18 mouse cellular contexts compared by ENCODE assay signal in genomic region chr19:24937084-24937483, GRCm38 (mm10). TPM values are rescaled to one million over a fixed set of nuclear protein-coding genes. Genes with fewer than 3 reads are reported as not detected.
DNase-seq lines count a peak whose midpoint lies in the region; ATAC-seq and TF ChIP-seq lines count a peak whose summit lies in the region.
"Had no signal": no experiment of that assay in that cellular context is flagged by ENCODE, and none has a peak within 500 bp of the region (broad histone marks: within the 10 kb centered on the region; RNA-seq: fewer than 3 reads in every experiment).

No protein-coding gene starts in this region.

- no peaks in the 10 kb centered on the region for H3K9me3 ChIP-seq in heart, embryonic 10.5 days
- H3K9me3 ChIP-seq: embryonic facial prominence, embryonic 12.5 days had no signal

- H3K27me3 ChIP-seq in heart, embryonic 10.5 days (ENCODE audit: insufficient read depth, poor library complexity, severe bottlenecking) = no peaks in the 10 kb centered on the region
- H3K27me3 ChIP-seq in myocyte (ENCODE audit: control insufficient read depth, insufficient read depth, insufficient read length) = no peaks in the 10 kb centered on the region
- H3K27me3 ChIP-seq: embryonic facial prominence, embryonic 12.5 days had no signal

- TF ChIP-seq POLR2A in myocyte (IDR thresholded peaks at IDR 0.05; ENCODE audit: insufficient read length, low read depth) = no peak

- H3K4me1 ChIP-seq in heart, embryonic 10.5 days = no peaks in the 10 kb centered on the region; the same call in 1 of the 2 replicates
- H3K4me1 ChIP-seq: embryonic facial prominence, embryonic 12.5 days had no signal

- no peak overlapping the region for H3ac ChIP-seq in myocyte (ENCODE audit: control insufficient read depth, insufficient read length)

- H3K4me2 ChIP-seq in myocyte (ENCODE audit: low read depth) = no peak overlapping the region
- H3K4me2 ChIP-seq: embryonic facial prominence, embryonic 12.5 days; liver, embryonic 11.5 days had no signal

- ATAC-seq in monocyte, adult 5-6 weeks (replicated peaks; ENCODE audit: insufficient number of reproducible peaks, low FRiP score, low TSS enrichment, poor library complexity, severe bottlenecking) = no peak

- no peak overlapping the region for H3K4me3 ChIP-seq in heart, embryonic 10.5 days
- no peak overlapping the region for H3K4me3 ChIP-seq in myocyte
- H3K4me3 ChIP-seq: embryonic facial prominence, embryonic 12.5 days; left cerebral cortex, adult 2 months had no signal

- WGBS in heart, embryonic 10.5 days = 28% methylated on average over 1 of the region's 1 CpGs

- intact Hi-C loops in heart, postnatal 25 days (cut with DNase I) = no loop called here

- H3K36me3 ChIP-seq in heart, embryonic 10.5 days = peaks cover 5% of the 10 kb centered on the region; the same call in 1 of the 2 replicates
- peaks cover 15% of the 10 kb centered on the region for H3K36me3 ChIP-seq in myocyte (ENCODE audit: control insufficient read depth, insufficient read depth)

- peak; percentile 32 for DNase-seq in embryo, embryonic 10.5 days (ENCODE audit: low spot score)
- no peak for DNase-seq in embryo, embryonic 9.5 days (ENCODE audit: extremely low spot score)
- peak; percentile 95 for DNase-seq in heart, embryonic 10.5 days (ENCODE audit: low spot score)
- DNase-seq in heart, postnatal 25 days (ENCODE audit: low spot score) = no peak
- DNase-seq in right cerebral cortex, postnatal 10 days (ENCODE audit: low spot score in 2 of 2) = peak; percentile 23 to 30
- no peak for DNase-seq in right cerebral cortex, adult 2 months (ENCODE audit: low spot score in 2 of 2)
- DNase-seq: cerebellum, adult 2 months; kidney, adult 9 months had no signal

- no peak overlapping the region for H3K27ac ChIP-seq in heart, embryonic 10.5 days
- H3K27ac ChIP-seq: embryonic facial prominence, embryonic 12.5 days; left cerebral cortex, adult 2 months had no signal

- H3K79me2 ChIP-seq in myocyte (ENCODE audit: control insufficient read depth, insufficient read depth) = no peaks in the 10 kb centered on the region

TF ChIP-seq in myocyte, 11 proteins besides CTCF, POLR2A, EP300 and RAD21:
- TF ChIP-seq TCF3 (IDR thresholded peaks at IDR 0.05; ENCODE audit: insufficient read length, low read depth) = peak; percentile 85
- no peak for TF ChIP-seq REST (IDR thresholded peaks at IDR 0.05; ENCODE audit: insufficient read depth, insufficient read length)
- TF ChIP-seq CEBPB (IDR thresholded peaks at IDR 0.05; ENCODE audit: insufficient read depth, poor library complexity, severe bottlenecking) = no peak
- peak; percentile 61 to 95 (median 77) for TF ChIP-seq MYOG (IDR thresholded peaks at IDR 0.05; ENCODE audit: control insufficient read depth in 1 of 3, insufficient read depth in 1 of 3, insufficient read length in 2 of 3, low read depth in 2 of 3)
- peak; percentile 79 to 97 (median 92) for TF ChIP-seq MYOD1 (IDR thresholded peaks at IDR 0.05; ENCODE audit: control insufficient read depth in 1 of 3, insufficient read length in 2 of 3, low read depth in 2 of 3)
- TF ChIP-seq TCF12 (IDR thresholded peaks at IDR 0.05; ENCODE audit: insufficient read depth, poor library complexity, severe bottlenecking) = peak; percentile 84

RNA-seq across cellular contexts. Expression of gene Cbwd1, which starts 24.3 kb away (rescaled TPM):
- polyA plus RNA-seq in heart, embryonic 10.5 days (2016; fragmentation: Nextera tagmentation; extraction: Ambion mirVana) = 18.4 and 19.6 TPM in 2 replicates
- total RNA-seq in heart, postnatal 25 days (2021) = 10 to 100 TPM in 1 of 2 experiments, 1 to 10 TPM in 1; 7.8 to 10.2 TPM
- 9.8 TPM for polyA plus RNA-seq in myocyte (2012; fragmentation: generic; extraction: Trizol)
- total RNA-seq in monocyte, adult 5-6 weeks (2017) = 10.2 to 30.6 TPM (median 17.2 TPM) in 3 replicates

RNA-seq across cellular contexts. Expression of gene Foxd4, which starts 36.1 kb away (rescaled TPM):
- polyA plus RNA-seq in heart, embryonic 10.5 days (2016; fragmentation: Nextera tagmentation; extraction: Ambion mirVana) = not detected in 2 replicates
- total RNA-seq in heart, postnatal 25 days (2021) = not detected
- polyA plus RNA-seq in myocyte (2012; fragmentation: generic; extraction: Trizol) = not detected
- total RNA-seq in monocyte, adult 5-6 weeks (2017) = not detected in 3 replicates
- total RNA-seq: heart, adult 18-20 months; left cerebral cortex, adult 2 months had no signal
- polyA plus RNA-seq: embryonic facial prominence, embryonic 12.5 days; forebrain, embryonic 11.5 days; liver, embryonic 11.5 days; lung, embryonic 16.5 days; neural tube, embryonic 14.5 days; urinary bladder, adult 2 months had no signal

Comparison
In these comparisons a context has a peak if more than half of its experiments do, and no peak if none do; other contexts are left out.
1. DNase-seq: peak in embryo, embryonic 10.5 days (single experiment), heart, embryonic 10.5 days (single experiment) and right cerebral cortex, postnatal 10 days (2 of 2); none in embryo, embryonic 9.5 days (single experiment), heart, postnatal 25 days (single experiment) and right cerebral cortex, adult 2 months (0 of 2).